ENCODE assay signal across 18 mouse cellular contexts in the genomic region with DNA sequence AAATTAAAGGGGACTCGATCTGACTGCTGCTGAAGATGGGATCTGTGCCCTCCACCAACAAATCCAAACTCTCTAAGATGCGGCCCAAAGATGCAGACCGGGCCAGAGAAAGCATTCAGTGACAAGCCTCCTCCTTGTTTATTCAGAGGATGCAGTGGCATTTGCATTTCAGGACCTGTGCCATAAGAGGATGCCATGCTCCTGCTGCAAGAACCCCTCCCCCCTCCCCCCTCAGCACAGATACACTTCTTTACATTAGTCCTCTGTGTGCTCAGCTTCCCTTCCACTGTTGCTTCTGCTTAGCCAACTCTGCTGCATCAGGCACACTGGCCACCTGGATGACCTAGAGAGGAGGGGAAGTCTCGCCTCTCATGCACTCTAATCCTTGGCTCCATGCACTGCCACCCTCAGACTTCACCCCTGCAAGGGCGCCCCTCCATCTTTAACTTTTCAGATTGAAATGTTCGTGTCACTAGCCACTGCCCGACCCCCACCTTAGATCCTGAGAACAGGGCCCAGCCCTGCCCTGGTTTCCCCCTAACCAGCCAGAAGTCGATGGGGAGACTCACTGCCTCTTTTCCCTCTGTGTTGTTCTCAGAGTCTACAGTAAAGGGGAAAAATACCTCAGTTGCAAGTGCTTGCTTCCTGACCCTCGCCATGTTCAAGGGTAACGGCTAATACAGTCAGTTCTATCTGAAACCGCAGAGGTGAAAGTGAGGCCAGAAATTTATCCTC.
"Had no signal": no experiment of that assay in that cellular context is flagged by ENCODE, and none has a peak within 500 bp of the region (broad histone marks: within the 10 kb centered on the region; RNA-seq: fewer than 3 reads in every experiment).

No protein-coding gene starts in this region.

- H3K27ac ChIP-seq: kidney, postnatal 0 days; limb, embryonic 12.5 days; liver, embryonic 13.5 days; lung, embryonic 15.5 days; macrophage; neural tube, embryonic 13.5 days had no signal

- H3K36me3 ChIP-seq: neural tube, embryonic 13.5 days had no signal

- H3K4me3 ChIP-seq: limb, embryonic 12.5 days; liver, embryonic 13.5 days; lung, embryonic 15.5 days; neural tube, embryonic 13.5 days had no signal

- ATAC-seq: liver, postnatal 0 days had no signal

- H3K9ac ChIP-seq: limb, embryonic 12.5 days; liver, embryonic 13.5 days; liver, postnatal 0 days; lung, embryonic 15.5 days; neural tube, embryonic 13.5 days had no signal

- H3K4me2 ChIP-seq: limb, embryonic 12.5 days; liver, embryonic 13.5 days; lung, embryonic 15.5 days; neural tube, embryonic 13.5 days had no signal

- H3K9me3 ChIP-seq: limb, embryonic 12.5 days; liver, embryonic 13.5 days; lung, embryonic 15.5 days; neural tube, embryonic 13.5 days had no signal

- DNase-seq: kidney, postnatal 36 days; layer of hippocampus, adult 9-11 months; layer of hippocampus, postnatal 36 days; liver; liver, embryonic 13.5 days; liver, postnatal 0 days; lung, postnatal 14 days; midbrain, embryonic 14.5 days; retina, postnatal 1 day; right cerebral cortex, postnatal 4 days; spleen, adult 18-20 months; thymus, adult 18-20 months; thymus, postnatal 14 days had no signal

- H3K27me3 ChIP-seq: limb, embryonic 12.5 days; liver, embryonic 13.5 days; lung, embryonic 15.5 days; neural tube, embryonic 13.5 days had no signal
